Mouse (Mus musculus): ENCODE data around the gene Gm26602.

Gm26602 gene

GRCm38 (mm10) chr10:79918231-79919078, 7.8 kb downstream of the Gm26602 start:
- no peak for DNase-seq

GRCm38 (mm10) chr10:79919251-79919849, 8.7 kb downstream of the Gm26602 start:
- DNase-seq, result peak; percentile 5

GRCm38 (mm10) chr10:79920056-79920890, 9.6 kb downstream of the Gm26602 start:
- peak; percentile 4 for DNase-seq

GRCm38 (mm10) chr10:79920958-79921535, 10.4 kb downstream of the Gm26602 start, which contains the start of gene R3hdm4:
TSS of gene R3hdm4 (minus strand) at chr10:79921208.
- no peak for DNase-seq

GRCm38 (mm10) chr10:79921572-79921971, 10.9 kb downstream of the Gm26602 start:
- no peak for DNase-seq

GRCm38 (mm10) chr10:79924998-79925784, 14.5 kb downstream of the Gm26602 start:
- peak; percentile 96 for DNase-seq

- no peak for DNase-seq
These were observed 15.3 kb downstream of the Gm26602 start for GRCm38 (mm10) chr10:79925785-79926490.

GRCm38 (mm10) chr10:79926491-79927323, 16.1 kb downstream of the Gm26602 start, which contains the start of gene Arid3a:
TSS of gene Arid3a (plus strand) at chr10:79927043.
- peak; percentile 80 for DNase-seq

GRCm38 (mm10) chr10:79927324-79928029, 16.8 kb downstream of the Gm26602 start:
- peak; percentile 49 for DNase-seq

GRCm38 (mm10) chr10:79928030-79928694, 17.5 kb downstream of the Gm26602 start:
- no peak for DNase-seq

- no peak for DNase-seq
These were observed 18.4 kb downstream of the Gm26602 start for GRCm38 (mm10) chr10:79928907-79929701.

- DNase-seq, result no peak
These were observed 19.5 kb downstream of the Gm26602 start for GRCm38 (mm10) chr10:79929967-79930825.

GRCm38 (mm10) chr10:79930826-79931186, 20.1 kb downstream of the Gm26602 start:
- DNase-seq, result no peak

GRCm38 (mm10) chr10:79931797-79932196, 21.1 kb downstream of the Gm26602 start:
- no peak for DNase-seq

- DNase-seq, result peak; percentile 54
These were observed 22.1 kb downstream of the Gm26602 start for GRCm38 (mm10) chr10:79932736-79933135.

- DNase-seq, result no peak
These were observed 22.6 kb downstream of the Gm26602 start for GRCm38 (mm10) chr10:79933145-79933679.

GRCm38 (mm10) chr10:79933861-79934260, 23.2 kb downstream of the Gm26602 start:
- no peak for DNase-seq

All from right cerebral cortex, postnatal 14 days (tissue).